Comparison of ENCODE assay signal across 24 mouse cellular contexts in genomic region chr14:120140211-120140610, GRCm38 (mm10).
"Had no signal": no experiment of that assay in that cellular context is flagged by ENCODE, and none has a peak within 500 bp of the region (broad histone marks: within the 10 kb centered on the region; RNA-seq: fewer than 3 reads in every experiment).

No protein-coding gene starts in this region.

- H3K9ac ChIP-seq: heart, embryonic 13.5 days; heart, embryonic 15.5 days; hindbrain, embryonic 12.5 days; hindbrain, embryonic 14.5 days; limb, embryonic 12.5 days; liver, embryonic 13.5 days had no signal

- ATAC-seq: hindbrain, embryonic 16.5 days; inflammation-experienced regulatory T-cells, adult 6 months; intestine, embryonic 16.5 days had no signal

- H3K9me3 ChIP-seq: heart, embryonic 13.5 days; heart, embryonic 15.5 days; hindbrain, embryonic 10.5 days; hindbrain, embryonic 12.5 days; limb, embryonic 10.5 days; limb, embryonic 12.5 days; liver, embryonic 13.5 days had no signal

- H3K36me3 ChIP-seq: heart, embryonic 13.5 days; heart, embryonic 15.5 days; hindbrain, embryonic 10.5 days; hindbrain, embryonic 12.5 days; limb, embryonic 10.5 days; limb, embryonic 12.5 days; liver, embryonic 13.5 days had no signal

- H3K4me2 ChIP-seq: heart, embryonic 11.5 days; heart, embryonic 13.5 days; hindbrain, embryonic 12.5 days; hindbrain, embryonic 14.5 days; limb, embryonic 12.5 days; liver, embryonic 13.5 days had no signal

- H3K27me3 ChIP-seq: heart, embryonic 13.5 days; heart, embryonic 15.5 days; limb, embryonic 12.5 days; liver, embryonic 13.5 days had no signal

- H3K27ac ChIP-seq: gastrocnemius, adult 2 months; heart, adult 2 months; hindbrain, embryonic 12.5 days; hindbrain, embryonic 14.5 days; limb, embryonic 10.5 days; limb, embryonic 12.5 days; liver, embryonic 13.5 days had no signal

- H3K4me3 ChIP-seq: gastrocnemius, adult 2 months; heart, adult 2 months; heart, embryonic 13.5 days; heart, embryonic 15.5 days; hindbrain, embryonic 10.5 days; hindbrain, embryonic 12.5 days; layer of hippocampus, adult 2 months; left cerebral cortex, adult 2 months; limb, embryonic 10.5 days; limb, embryonic 12.5 days; liver, embryonic 13.5 days had no signal

- DNase-seq: gastrocnemius, adult 2 months; gastrocnemius, postnatal 10 days; gastrocnemius, postnatal 25 days; heart, adult 2 months; heart, postnatal 14 days; kidney, adult 18-20 months; kidney, adult 8-10 months; kidney, postnatal 10 days; kidney, postnatal 25 days; kidney, postnatal 4 days; liver, embryonic 13.5 days had no signal
